Mouse (Mus musculus) left cerebral cortex, adult 8-10 months (tissue): Measurements from ENCODE around the gene Plxdc2. TPM values are rescaled to one million over a fixed set of nuclear protein-coding genes. Genes with fewer than 3 reads are reported as not detected.

Experiments
- DNase-seq, 2 experiments: peaks; one replicate each; pipeline ENCODE4 v3.0.0; 2022; ENCODE audit warnings: low spot score in 2 of 2
- total RNA-seq, 4 experiments: library from RNA; stranded (reverse); gene quantifications; 2 replicates each; pipeline ENCODE4 v1.2.4; 2022

The Plxdc2 gene
- total RNA-seq, 4 experiments from 2014 or later, result 35.1 to 52.3 (median 43.8) TPM

DNA sequence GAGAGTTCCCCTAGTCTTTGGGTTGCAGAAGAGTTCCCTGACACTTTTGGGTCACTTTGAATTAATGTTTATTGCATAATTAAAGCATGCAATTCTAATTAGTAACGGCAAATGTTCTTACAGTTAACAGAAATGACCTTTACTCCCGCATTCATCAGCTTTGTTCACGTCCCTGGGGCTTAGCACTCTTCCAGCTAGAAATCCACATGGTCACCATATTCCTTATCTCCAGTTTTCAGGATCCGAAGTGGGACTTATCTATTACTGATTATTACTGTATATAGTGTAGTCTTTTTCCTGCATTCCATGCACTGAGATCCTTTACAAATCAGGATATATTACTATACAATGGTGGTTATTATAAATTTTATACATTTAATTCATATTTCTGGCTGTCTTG is 203.2 kb downstream of the Plxdc2 start:
- no peak for DNase-seq

GRCm38 (mm10) chr2:16568263-16568662 is 212.2 kb downstream of the Plxdc2 start:
- DNase-seq, result no peak

DNA sequence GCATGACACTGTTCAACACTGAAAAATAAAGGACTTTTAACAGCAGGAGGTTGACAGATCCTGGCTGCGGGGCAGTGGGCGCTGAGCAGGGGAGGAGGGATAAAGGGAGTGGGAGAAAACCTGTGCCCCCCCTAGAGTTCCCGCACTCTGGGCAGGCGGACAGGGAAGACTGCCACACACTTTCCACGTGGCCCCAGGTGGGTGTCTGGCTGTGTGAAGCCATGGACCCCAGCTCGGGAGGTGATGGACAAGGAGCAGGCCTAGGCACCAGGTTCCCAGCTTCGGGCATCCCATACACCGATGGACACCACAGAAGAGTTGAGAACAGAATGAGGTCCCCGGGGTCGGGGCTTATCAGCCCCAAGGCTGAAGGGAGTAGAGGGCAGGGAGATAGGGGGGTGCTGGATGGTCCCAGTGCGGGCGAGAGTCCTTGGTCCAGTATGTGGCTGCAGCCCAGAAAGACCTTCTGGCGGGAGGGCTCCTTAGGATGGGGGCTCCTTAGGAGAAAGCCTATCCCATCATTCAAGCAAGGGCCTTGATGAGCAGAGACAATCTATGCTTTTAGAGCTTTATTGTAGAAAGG is 215.2 kb downstream of the Plxdc2 start:
- DNase-seq, result no peak

DNA sequence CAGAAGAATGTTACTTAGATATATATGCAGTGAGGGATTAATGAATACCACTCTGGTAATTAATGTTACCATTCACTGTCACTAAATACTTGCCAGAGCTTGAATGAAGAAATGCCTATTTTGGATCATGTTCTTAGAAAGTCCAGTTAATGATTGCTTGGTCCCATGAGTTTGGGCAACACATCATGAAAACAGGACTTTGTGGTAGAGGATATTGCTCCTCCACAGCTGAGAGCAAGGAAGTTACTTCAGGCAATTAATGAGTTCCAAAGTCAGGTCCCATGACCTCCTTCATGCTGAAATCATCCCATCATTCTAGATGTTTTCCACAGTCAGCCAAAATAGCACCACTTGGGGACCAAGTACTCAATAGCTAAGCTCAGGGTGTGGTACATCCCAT is 220.5 kb downstream of the Plxdc2 start:
- DNase-seq, result no peak

GRCm38 (mm10) chr2:16578153-16578552 is 222.0 kb downstream of the Plxdc2 start:
- DNase-seq, result no peak

DNA sequence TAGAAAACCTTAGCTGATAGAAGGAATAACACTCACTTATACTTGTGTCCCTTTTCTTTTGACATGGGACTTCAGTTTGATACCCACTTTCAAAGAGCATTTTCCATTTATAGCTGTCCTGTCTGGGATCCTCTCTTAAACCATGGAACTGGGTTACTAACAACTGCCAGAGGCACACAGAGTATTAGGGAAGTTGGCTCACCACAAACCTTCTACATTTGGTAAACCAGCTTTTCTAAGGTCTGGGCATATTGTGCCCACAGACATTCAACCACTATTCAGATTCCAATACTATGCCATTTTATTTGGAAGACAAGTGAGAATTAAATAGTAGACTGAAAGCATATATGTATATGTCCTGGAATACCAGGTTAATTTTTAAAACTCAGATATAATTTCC is 232.4 kb downstream of the Plxdc2 start:
- DNase-seq, result no peak

- DNase-seq, result no peak
These were observed 239.3 kb downstream of the Plxdc2 start for GRCm38 (mm10) chr2:16595451-16595850.

DNA sequence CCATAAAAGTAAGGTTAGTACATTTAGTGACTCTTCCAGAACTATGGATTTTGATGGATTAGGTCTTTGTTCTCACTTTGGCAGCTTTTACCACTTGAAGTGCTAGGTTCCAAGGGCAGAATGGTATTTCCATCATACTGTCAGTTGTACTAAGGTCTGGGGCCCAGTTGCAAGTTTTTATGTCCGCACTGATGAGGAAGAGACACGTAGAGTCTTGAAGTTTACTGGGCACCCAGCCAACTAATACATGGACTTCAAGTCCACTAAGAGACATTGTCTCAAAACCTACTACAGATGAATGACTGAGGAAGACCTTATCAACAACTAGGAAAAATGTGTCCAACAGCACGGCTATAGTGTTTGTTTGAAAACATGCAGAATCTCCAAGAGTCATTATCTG is 242.1 kb downstream of the Plxdc2 start:
- DNase-seq, result no peak

- DNase-seq, result no peak
These were observed 248.2 kb downstream of the Plxdc2 start for GRCm38 (mm10) chr2:16604291-16604690.

DNA sequence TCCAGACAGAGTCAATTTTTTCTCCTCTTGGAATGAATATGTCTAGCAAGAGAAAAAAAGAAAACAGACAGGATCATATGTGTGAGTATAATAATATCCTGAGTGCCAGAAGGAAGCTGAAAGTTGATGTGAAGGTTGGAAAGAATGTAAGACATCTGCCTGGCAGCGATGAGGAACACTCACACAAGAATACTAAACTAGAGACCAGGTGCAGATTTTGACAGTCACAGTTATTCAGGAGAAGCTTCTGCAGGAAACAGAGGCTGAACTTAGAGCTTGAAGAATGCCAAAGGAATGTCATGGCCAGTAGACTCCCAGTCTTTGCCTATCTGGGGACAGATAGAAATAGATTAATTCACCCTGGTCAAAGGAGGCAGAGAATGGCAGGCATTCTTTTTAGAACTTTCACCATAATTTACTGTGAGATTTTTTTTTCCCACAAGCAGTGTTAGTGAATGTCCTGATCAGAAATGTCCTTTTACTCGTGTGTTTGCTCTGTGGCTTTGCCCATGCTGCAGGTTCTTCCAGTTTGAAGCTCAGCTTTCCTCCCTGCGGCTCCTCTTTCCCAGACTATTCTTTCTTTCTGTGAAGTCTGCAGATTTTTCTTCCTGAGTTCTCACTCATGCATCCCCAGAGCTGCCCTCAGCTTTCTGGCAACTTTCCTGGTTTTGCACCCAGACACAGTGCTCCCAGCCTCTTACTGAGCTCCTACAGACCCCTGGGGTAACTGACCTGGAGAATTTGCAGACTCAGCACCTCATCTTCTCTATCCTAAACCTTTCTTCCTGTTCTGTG is 251.9 kb downstream of the Plxdc2 start:
- DNase-seq, result peak in 1 of 2 experiments; percentile 18

- DNase-seq, result no peak
These were observed 286.0 kb downstream of the Plxdc2 start for GRCm38 (mm10) chr2:16642061-16642460.

GRCm38 (mm10) chr2:16651713-16652112 is 295.6 kb downstream of the Plxdc2 start:
- no peak for DNase-seq

DNA sequence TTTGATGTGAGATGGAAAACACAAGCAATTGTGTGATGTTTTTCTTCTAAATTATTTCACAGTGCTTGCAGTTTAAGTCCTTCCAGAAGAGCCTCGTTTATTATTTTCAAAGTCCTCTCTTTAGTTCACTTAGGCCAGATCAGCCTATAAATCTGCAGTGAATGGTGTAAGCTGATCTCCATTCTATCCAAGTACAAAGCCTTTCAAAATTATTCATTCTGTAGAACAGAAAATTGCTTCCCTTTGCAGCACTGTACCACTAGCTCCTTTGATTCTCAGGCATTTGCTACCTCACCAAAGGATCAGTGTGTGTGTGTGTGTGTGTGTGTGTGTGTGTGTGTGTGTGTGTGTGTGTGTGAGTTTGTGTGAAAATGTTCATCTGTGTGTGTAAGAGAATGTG is 308.4 kb downstream of the Plxdc2 start:
- no peak for DNase-seq

GRCm38 (mm10) chr2:16668391-16668790 is 312.3 kb downstream of the Plxdc2 start:
- DNase-seq, result no peak

DNA sequence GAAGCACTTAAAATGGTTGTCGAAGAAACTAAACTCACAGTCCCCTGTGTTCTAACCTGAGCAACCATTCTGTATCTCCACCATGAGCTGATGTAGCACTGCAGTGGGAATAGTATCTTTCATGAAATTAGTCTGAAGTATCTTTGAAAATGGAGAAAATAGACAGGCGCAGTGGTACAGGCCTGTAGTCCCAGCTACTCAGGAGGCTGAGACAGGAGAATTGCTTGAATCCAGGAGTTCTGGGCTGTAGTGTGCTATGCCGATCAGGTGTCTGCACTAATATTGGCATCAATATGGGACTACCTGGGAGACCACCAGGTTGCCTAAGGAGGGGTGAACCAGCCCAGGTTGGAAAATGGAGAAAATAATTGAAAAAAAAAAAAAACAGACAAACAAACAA is 326.8 kb downstream of the Plxdc2 start:
- DNase-seq, result no peak

- no peak for DNase-seq
These were observed 327.6 kb downstream of the Plxdc2 start for GRCm38 (mm10) chr2:16683739-16684138.

DNA sequence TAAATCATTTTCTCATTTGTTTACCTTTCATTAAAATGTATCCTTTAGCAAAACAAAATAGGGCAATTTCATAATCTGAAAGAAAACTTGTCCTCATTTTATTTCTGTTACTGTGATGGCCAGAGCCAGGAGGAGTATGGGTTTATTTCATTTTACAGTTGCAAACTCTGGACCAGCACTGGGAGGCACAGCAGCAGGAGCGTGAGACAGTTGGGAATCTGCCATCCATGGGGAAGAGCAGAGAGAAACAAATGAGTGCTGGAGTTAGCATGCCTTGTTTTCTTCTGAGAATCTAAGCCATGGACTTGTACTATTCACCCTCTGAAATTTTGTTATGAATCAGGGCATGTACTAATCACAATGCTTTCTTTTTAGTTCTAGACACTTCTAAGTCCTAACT is 328.4 kb downstream of the Plxdc2 start:
- no peak for DNase-seq

DNA sequence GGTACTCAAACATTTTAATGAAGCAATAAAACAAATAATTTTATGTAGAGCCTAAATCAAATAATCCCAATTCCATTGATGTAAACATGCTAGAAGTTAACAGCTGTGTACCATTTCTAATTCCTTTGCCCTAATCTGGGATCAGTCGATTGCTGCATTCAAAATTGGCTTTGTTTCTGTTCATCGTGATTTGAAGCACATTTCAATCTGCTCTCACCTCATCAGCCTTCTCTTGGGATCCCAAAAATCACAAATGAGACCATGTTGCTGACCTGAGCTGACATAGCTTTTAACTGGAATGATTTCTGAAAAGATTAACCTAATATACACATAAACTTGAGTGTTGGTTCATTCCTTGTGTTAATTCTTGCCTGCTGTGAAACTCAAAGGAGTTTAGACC is 340.3 kb downstream of the Plxdc2 start:
- DNase-seq, result no peak

GRCm38 (mm10) chr2:16697181-16697580 is 341.1 kb downstream of the Plxdc2 start:
- no peak for DNase-seq

- no peak for DNase-seq
These were observed 350.1 kb downstream of the Plxdc2 start for GRCm38 (mm10) chr2:16706227-16706626.

- no peak for DNase-seq
These were observed 353.8 kb downstream of the Plxdc2 start for GRCm38 (mm10) chr2:16709885-16710284.

GRCm38 (mm10) chr2:16731033-16731432 is 374.9 kb downstream of the Plxdc2 start:
- DNase-seq, result no peak

- DNase-seq, result no peak
These were observed 378.3 kb downstream of the Plxdc2 start for GRCm38 (mm10) chr2:16734381-16734780.
